Mouse (Mus musculus) midbrain, embryonic 15.5 days (tissue): ENCODE results near the gene Wdr92. TPM values are rescaled to one million over a fixed set of nuclear protein-coding genes. Genes with fewer than 3 reads are reported as not detected.
A peak's percentile ranks its signal among the peaks of the same experiment; 100 is the strongest.

ENCODE experiments used
- ATAC-seq: fragments of 200-750 bp; cut with Nextera tagmentation; replicated peaks from 2 replicates; pipeline ENCODE4 v1.8.0; 2017; ENCODE audit warnings: moderate TSS enrichment
- H3K27ac ChIP-seq: fragments of 300-500 bp; sonication (generic); 2 replicates; pipeline ENCODE4 v1.5.1; 2015; ENCODE audit warnings: mild to moderate bottlenecking, inconsistent platforms
- H3K27me3 ChIP-seq: fragments of 300-500 bp; sonication (generic); replicated peaks from 2 replicates; pipeline ENCODE4 v1.6.1; 2015; ENCODE audit warnings: inconsistent platforms
- H3K36me3 ChIP-seq: fragments of 300-500 bp; sonication (generic); replicated peaks from 2 replicates; pipeline ENCODE4 v1.6.1; 2015; ENCODE audit warnings: inconsistent platforms
- H3K4me1 ChIP-seq: fragments of 300-500 bp; sonication (generic); 2 replicates; pipeline ENCODE4 v1.6.1; 2015; ENCODE audit warnings: inconsistent platforms
- H3K4me2 ChIP-seq: fragments of 300-500 bp; sonication (generic); 2 replicates; pipeline ENCODE4 v1.6.1; 2015; ENCODE audit warnings: inconsistent platforms, mild to moderate bottlenecking, moderate library complexity
- H3K4me3 ChIP-seq: fragments of 300-500 bp; sonication (generic); 2 replicates; pipeline ENCODE4 v1.5.1; 2015; ENCODE audit warnings: mild to moderate bottlenecking, inconsistent platforms
- H3K9ac ChIP-seq: fragments of 300-500 bp; sonication (generic); 2 replicates; pipeline ENCODE4 v1.6.1; 2015; ENCODE audit warnings: mild to moderate bottlenecking, inconsistent platforms
- H3K9me3 ChIP-seq: fragments of 300-500 bp; sonication (generic); 2 replicates; pipeline ENCODE4 v1.6.1; 2016; ENCODE audit warnings: inconsistent platforms
- WGBS: fragments of 180-500 bp; shearing (Covaris S2); methylation state at CpG from one replicate; pipeline ENCODE4 v1.1.7; 2015; ENCODE audit warnings: mixed read lengths; 5-methylcytosine and 5-hydroxymethylcytosine counted together
- polyA plus RNA-seq: library from polyadenylated mRNA; unstranded; fragments of >200 nt; fragmentation: Nextera tagmentation; extraction: Ambion mirVana; gene quantifications from 2 replicates; pipeline ENCODE4 v1.2.1, GENCODE M21; 2015

The Wdr92 gene
- polyA plus RNA-seq, 1 experiment from 2014 or later: 20.0 TPM

DNA sequence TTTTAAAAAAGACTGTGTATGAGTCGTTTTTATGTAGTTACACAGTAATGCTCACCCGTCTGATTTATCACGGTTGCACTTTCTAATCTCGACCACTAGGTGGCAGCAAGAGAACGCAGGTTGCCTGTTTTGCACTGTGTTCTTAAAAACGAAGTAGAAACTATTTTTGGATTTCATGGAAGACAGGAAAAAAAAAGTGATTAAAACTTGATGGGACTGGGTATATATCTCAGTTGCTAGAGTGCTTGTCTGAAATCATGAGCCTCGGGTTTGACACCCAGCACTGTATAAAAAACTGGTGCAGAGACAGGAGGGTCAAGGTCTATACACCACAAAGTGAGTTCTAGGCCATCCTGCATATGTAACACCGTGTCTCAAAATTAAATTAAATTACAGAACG lies 98.1 kb downstream of the Wdr92 start:
- Histone ChIP-seq H3K27me3 (no peaks in the 10 kb centered on the region), H3K27ac (no peak overlapping the region), H3K9me3 (no peaks in the 10 kb centered on the region), H3K9ac (no peak overlapping the region), H3K4me3 (no peak overlapping the region), H3K36me3 (no peaks in the 10 kb centered on the region), H3K4me2 (no peak overlapping the region), H3K4me1 (no peaks in the 10 kb centered on the region)
- peak; percentile 86 for ATAC-seq
- 14% methylated on average over 9 of the region's 9 CpGs for WGBS

Other genes starting within 250 kb of the Wdr92 start
- gene Fbxo48, start 230.7 kb upstream of the Wdr92 start, polyA plus RNA-seq: 0.32 and 0.37 TPM in 2 replicates
- 162 and 170 TPM in 2 replicates for gene Cnrip1, start 130.5 kb upstream of the Wdr92 start, polyA plus RNA-seq
- 4.0 and 4.1 TPM in 2 replicates for gene Plek, start 129.7 kb upstream of the Wdr92 start, polyA plus RNA-seq
- 195 and 200 TPM in 2 replicates for gene Ppp3r1, start 22.8 kb upstream of the Wdr92 start, polyA plus RNA-seq
- 35.0 and 38.8 TPM in 2 replicates for gene Pno1, start 29.5 kb downstream of the Wdr92 start, polyA plus RNA-seq
- 143 and 148 TPM in 2 replicates for gene C1d, start 75.5 kb downstream of the Wdr92 start, polyA plus RNA-seq